Mouse (Mus musculus) heart, embryonic 12.5 days (tissue): Measurements from ENCODE around the gene Supt5. TPM values are rescaled to one million over a fixed set of nuclear protein-coding genes. Genes with fewer than 3 reads are reported as not detected.
A peak's percentile ranks its signal among the peaks of the same experiment; 100 is the strongest.

Source experiments
- ATAC-seq: fragments of 200-750 bp; cut with Nextera tagmentation; 2 replicates; pipeline ENCODE4 v1.8.0; 2017; ENCODE audit warnings: moderate TSS enrichment, moderate library complexity; ENCODE audit not compliant: insufficient number of reproducible peaks, low FRiP score
- H3K27ac ChIP-seq: fragments of 300-500 bp; sonication (generic); 2 replicates; pipeline ENCODE4 v1.5.1; 2016; ENCODE audit warnings: mild to moderate bottlenecking, moderate library complexity; ENCODE audit not compliant: poor library complexity, severe bottlenecking
- H3K27me3 ChIP-seq: fragments of 300-500 bp; sonication (generic); replicated peaks from 2 replicates; pipeline ENCODE4 v1.6.1; 2016; ENCODE audit warnings: mild to moderate bottlenecking, moderate library complexity
- H3K36me3 ChIP-seq: fragments of 300-500 bp; sonication (generic); 2 replicates; pipeline ENCODE4 v1.6.1; 2016; ENCODE audit warnings: mild to moderate bottlenecking, moderate library complexity
- H3K4me1 ChIP-seq: fragments of 300-500 bp; sonication (generic); replicated peaks from 2 replicates; pipeline ENCODE4 v1.6.1; 2016; ENCODE audit warnings: mild to moderate bottlenecking
- H3K4me2 ChIP-seq: fragments of 300-500 bp; sonication (generic); 2 replicates; pipeline ENCODE4 v1.6.1; 2016; ENCODE audit warnings: mild to moderate bottlenecking, moderate library complexity
- H3K4me3 ChIP-seq: fragments of 300-500 bp; sonication (generic); 2 replicates; pipeline ENCODE4 v1.5.1; 2016; ENCODE audit warnings: mild to moderate bottlenecking
- H3K9ac ChIP-seq: fragments of 300-500 bp; sonication (generic); 2 replicates; pipeline ENCODE4 v1.6.1; 2016; ENCODE audit warnings: mild to moderate bottlenecking, moderate library complexity
- H3K9me3 ChIP-seq: fragments of 300-500 bp; sonication (generic); replicated peaks from 2 replicates; pipeline ENCODE4 v1.6.1; 2016; ENCODE audit warnings: mild to moderate bottlenecking, moderate library complexity
- whole genome bisulfite sequencing: fragments of 180-500 bp; shearing (Covaris S2); methylation state at CpG from one replicate; pipeline ENCODE4 v1.1.7; 2016; 5-methylcytosine and 5-hydroxymethylcytosine counted together
- polyA plus RNA-seq: library from polyadenylated mRNA; unstranded; fragments of >200 nt; fragmentation: Nextera tagmentation; extraction: Ambion mirVana; gene quantifications from 2 replicates; pipeline ENCODE4 v1.2.1, GENCODE M21; 2016

Supt5 gene
- polyA plus RNA-seq, 1 experiment from 2014 or later, result 73.4 TPM

DNA sequence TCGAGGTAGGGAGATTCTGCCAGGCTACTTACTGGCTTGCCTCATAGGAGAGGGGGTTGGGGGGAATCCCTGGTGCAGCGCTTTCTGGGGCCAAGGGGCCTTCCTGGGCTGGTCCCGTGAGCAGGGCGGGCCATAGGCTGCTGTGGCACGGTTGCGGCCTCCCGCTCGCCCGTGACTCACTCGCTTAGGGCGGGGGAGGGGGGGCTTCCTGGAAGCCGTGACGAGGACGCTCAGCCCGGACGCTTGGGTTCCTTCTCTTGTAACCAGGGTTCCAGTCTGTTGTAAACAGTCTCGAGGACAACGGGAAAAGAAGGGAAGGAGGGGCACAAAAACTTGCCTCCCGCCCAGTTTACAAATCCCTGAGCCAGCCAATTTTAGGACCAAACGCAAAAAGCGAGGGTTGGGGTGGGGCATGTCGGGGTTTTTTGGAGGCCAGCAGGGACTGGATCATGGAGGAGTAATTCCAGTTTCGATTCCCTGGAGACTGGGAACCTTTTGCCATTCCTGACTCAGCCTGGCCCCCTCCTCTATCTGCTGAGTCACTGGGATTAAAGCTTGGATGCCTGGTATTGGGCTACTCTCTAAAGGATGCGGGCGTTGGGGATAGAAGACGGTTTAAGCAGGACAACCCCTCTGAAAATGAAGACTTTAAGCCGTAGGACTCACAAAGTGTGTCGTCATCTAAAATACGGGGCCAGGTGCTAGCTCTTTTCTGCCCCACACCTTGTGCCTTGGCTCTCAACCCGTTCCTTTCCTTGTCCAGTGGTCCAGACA lies 42.7 kb upstream of the Supt5 start:
- peak overlapping the region; percentile 78 for H3K9ac ChIP-seq
- 3% methylated on average over 30 of the region's 30 CpGs for WGBS
- H3K4me3 ChIP-seq, result peak overlapping the region; percentile 40
- ATAC-seq, result peak; percentile 58
- H3K27ac ChIP-seq, result peak overlapping the region; percentile 100
- peak overlapping the region; percentile 76 for H3K4me2 ChIP-seq
- peaks cover 17% of the 10 kb centered on the region for H3K36me3 ChIP-seq
- H3K27me3 ChIP-seq, result no peaks in the 10 kb centered on the region
- H3K9me3 ChIP-seq, result no peaks in the 10 kb centered on the region
- H3K4me1 ChIP-seq, result peaks cover 64% of the 10 kb centered on the region

DNA sequence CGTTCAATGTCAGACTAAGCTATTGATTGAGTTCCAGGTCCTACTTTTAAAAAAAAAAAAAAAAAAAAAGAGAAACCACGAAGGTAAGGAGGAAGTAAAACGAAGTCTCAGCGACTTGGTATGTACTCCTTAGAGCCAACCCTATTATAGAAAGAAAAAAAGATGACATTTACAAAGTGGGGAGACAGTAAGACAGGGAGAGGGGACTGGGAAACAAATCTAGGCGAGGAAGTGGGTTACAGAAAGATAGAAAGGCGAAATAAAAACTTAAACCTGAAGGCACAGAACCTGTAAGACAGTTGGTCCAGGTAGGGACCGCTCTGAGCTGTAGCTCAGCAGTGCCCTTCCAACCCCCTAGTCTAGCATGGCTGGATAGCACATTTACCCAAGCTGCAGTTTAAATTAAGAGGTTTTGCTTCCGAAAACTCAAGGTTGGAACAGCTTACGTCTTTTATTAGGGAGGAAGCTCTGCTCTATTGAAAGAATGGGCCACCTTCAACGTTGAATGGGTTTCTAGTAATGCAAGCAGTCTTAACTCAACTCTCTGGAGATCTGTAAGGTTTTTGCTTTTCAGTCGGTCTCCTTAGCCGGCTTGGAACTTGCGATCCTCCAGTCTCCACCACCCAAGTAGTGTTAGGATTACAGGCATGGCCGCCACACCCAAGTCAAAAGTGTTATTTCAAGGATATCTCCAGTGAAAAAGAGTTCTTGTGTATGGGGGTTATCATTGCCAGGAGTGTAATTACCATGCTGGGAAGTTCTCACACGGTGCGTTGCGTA lies 41.9 kb upstream of the Supt5 start, which contains the start of gene Zfp36:
TSS of gene Zfp36 (minus strand) at position 17 of the 780 bp plus-strand sequence.
- WGBS, result 43% methylated on average over 17 of the region's 17 CpGs
- Histone ChIP-seq H3K27ac (peak within 1 kb of the TSS; percentile 100), H3K36me3 (peaks cover 9% of the 10 kb centered on the region), H3K4me2 (peak within 1 kb of the TSS; percentile 93), H3K9ac (peak within 1 kb of the TSS; percentile 93), H3K4me3 (peak within 1 kb of the TSS; percentile 72), H3K9me3 (no peaks in the 10 kb centered on the region), H3K4me1 (peaks cover 68% of the 10 kb centered on the region), H3K27me3 (no peaks in the 10 kb centered on the region)
- ATAC-seq, result no peak

DNA sequence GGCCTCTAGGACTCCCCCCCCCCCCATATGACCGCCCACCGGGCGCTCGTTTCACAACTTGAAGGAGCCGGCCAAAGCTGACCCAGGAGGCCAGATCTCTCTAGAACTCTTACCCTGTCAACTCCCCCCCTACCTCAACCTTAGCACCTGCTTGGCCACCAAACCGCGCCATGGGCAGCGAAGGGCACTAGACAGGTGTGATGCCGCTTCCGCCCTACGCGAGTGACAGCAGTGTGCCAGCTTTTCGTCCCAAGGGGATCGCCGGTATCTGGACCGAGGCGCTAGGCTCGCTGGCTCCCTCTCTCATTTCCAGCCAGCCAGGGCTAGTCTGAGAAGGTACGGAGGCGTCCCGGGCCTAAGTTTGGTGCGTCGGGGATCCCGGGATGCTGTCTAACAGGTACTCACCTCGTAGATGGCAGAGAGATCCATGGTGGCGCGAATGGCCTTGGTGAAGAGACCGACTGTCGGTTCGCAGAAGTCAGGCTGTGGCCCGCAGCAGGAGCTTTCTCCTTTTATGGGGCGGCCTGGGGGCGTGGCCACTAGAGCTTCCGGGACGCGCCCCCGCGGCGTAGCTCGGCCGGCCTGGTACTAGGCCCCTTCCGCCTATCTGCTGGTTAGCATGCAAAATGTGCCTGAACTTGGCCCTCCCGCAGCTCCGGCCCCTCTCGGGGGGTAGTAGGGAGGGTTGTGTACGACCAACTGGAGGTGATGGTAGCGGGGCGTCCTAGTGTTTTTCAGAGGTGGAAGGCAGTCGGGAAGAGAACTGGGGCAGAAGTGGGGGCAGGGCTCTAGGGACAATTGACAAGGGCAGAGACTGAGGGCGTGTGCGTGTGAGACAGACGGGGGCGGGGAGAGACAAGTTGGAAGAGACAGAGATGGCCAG lies 40.5 kb upstream of the Supt5 start:
- Histone ChIP-seq H3K27ac (peak overlapping the region; percentile 96), H3K9me3 (no peaks in the 10 kb centered on the region), H3K4me3 (peak overlapping the region; percentile 72), H3K4me2 (peak overlapping the region; percentile 93), H3K36me3 (peaks cover 6% of the 10 kb centered on the region), H3K9ac (peak overlapping the region; percentile 93), H3K4me1 (peaks cover 74% of the 10 kb centered on the region), H3K27me3 (no peaks in the 10 kb centered on the region)
- WGBS, result under 1% methylated on average over 53 of the region's 53 CpGs
- ATAC-seq, result peak; percentile 76

DNA sequence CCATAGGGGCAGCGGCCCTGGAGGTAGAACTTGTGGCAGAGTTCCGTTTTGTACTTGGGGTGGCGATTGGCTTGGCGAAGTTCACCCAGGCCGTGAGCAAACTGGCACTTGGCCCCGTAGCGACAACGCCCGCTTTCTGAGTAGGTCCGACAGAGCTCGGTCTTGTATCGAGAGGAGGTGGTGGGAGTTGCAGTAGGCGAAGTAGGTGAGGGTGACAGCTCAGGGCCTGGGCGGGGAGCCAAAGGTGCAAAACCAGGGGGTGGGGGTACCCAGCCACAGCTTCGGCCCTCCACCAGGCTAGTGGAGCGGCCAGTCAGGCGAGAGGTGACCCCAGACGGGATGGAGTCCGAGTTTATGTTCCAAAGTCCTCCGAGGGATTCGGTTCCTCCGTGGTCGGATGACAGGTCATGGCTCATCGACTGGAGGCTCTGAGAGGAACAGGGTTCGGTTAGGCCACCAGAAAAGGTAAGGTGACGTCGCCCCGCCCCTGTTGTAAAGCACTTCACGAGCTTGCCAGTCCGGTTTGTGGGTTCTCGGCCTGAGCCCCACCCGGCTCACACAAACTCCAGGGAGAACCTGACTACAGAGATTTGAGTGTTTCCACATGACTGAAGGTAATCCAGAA lies 39.6 kb upstream of the Supt5 start:
- Histone ChIP-seq H3K4me2 (peak overlapping the region; percentile 93), H3K9ac (peak overlapping the region; percentile 93), H3K27me3 (no peaks in the 10 kb centered on the region), H3K4me3 (peak overlapping the region; percentile 72), H3K9me3 (no peaks in the 10 kb centered on the region), H3K27ac (peak overlapping the region; percentile 96), H3K36me3 (peaks cover 6% of the 10 kb centered on the region), H3K4me1 (peaks cover 69% of the 10 kb centered on the region)
- no peak for ATAC-seq
- 27% methylated on average over 32 of the region's 32 CpGs for WGBS

DNA sequence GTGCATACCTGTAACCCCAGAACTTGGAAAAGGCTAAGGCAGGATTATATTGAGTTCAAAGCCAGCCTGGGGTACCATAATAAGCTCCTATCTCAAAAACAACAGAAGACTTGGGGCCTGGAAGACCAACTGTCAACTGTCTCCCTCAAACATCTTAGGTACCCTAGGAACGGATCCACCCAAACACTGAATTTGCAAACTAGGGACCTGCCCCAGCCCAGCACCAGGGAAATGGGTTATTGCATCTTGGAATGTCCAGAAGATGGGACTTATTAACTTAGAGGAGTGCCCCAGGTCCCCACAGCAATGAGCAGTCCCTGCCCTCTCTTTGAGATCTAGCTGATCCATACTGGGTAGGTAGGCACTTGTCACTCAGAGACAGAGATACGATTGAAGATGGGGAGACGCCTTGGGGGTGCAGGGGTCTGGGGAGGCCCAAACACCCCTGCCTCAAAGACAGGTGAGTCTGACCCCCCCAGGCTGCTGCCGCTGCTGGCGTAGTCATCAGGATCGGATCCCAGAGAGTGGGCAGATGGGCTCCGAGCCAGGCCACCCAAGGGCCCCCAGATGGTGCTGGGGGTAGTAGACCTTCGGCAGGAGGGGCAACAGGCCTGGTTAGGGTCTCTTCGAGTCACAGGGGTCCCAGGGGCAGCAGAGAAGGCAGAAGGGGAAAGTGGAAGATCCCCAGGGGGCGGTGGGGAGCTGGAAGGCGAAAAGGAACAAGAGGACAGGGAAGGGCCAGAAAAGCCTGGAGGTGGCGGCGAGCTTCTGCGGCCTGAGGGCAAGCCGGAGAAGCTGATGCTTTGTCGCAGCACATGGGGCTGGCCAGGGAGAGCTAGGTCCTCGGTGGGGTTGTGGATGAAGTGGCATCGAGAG lies 38.9 kb upstream of the Supt5 start:
- no peaks in the 10 kb centered on the region for H3K9me3 ChIP-seq
- WGBS, result 65% methylated on average over 18 of the region's 18 CpGs
- peak overlapping the region; percentile 93 for H3K4me2 ChIP-seq
- no peak for ATAC-seq
- H3K27me3 ChIP-seq, result no peaks in the 10 kb centered on the region
- H3K4me3 ChIP-seq, result peak overlapping the region; percentile 72
- H3K4me1 ChIP-seq, result peaks cover 61% of the 10 kb centered on the region
- H3K27ac ChIP-seq, result peak overlapping the region; percentile 96
- peak overlapping the region; percentile 93 for H3K9ac ChIP-seq
- H3K36me3 ChIP-seq, result peaks cover 6% of the 10 kb centered on the region

DNA sequence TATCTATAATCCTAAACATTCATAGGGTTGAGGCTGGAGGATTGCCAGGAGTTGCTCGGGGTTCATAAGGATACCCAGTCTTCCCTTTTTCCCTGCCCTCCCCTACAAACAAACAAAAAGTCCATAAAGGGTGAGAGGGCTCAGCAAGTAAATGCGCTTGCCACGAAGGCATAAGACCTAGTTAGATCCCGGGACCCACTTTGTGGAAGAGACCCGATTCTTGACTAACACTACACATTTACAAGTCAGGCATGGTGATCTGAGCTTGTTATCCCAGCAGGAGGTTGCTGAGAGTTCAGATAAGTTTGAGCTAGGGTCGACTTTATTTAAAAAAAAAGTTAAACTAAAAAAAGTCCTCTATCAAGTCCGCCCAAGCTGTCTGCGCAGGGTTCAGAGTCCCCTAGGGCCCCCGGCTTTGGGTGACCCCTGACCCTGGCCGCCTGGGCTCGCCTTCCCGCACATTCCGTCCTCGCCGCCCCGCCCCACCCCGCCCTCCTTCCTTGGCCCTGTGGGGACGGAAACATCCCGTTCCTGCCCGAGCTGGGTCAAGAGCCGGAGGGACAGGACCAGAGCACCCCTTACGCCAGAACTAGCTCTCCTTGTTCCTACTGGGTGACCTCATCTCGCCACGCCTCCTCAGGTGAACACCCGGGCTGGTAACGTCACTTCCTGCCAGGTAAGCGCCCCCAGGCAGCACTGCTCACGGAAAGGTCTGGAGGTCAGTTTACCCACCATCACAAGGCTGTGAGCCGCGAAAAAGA lies 37.6 kb upstream of the Supt5 start:
- H3K4me2 ChIP-seq, result peak overlapping the region; percentile 81
- H3K4me3 ChIP-seq, result peak overlapping the region; percentile 48
- peak overlapping the region; percentile 100 for H3K27ac ChIP-seq
- H3K9ac ChIP-seq, result peak overlapping the region; percentile 87
- H3K36me3 ChIP-seq, result peaks cover 6% of the 10 kb centered on the region
- peaks cover 50% of the 10 kb centered on the region for H3K4me1 ChIP-seq
- H3K9me3 ChIP-seq, result no peaks in the 10 kb centered on the region
- H3K27me3 ChIP-seq, result no peaks in the 10 kb centered on the region
- no peak for ATAC-seq
- 3% methylated on average over 30 of the region's 30 CpGs for WGBS

DNA sequence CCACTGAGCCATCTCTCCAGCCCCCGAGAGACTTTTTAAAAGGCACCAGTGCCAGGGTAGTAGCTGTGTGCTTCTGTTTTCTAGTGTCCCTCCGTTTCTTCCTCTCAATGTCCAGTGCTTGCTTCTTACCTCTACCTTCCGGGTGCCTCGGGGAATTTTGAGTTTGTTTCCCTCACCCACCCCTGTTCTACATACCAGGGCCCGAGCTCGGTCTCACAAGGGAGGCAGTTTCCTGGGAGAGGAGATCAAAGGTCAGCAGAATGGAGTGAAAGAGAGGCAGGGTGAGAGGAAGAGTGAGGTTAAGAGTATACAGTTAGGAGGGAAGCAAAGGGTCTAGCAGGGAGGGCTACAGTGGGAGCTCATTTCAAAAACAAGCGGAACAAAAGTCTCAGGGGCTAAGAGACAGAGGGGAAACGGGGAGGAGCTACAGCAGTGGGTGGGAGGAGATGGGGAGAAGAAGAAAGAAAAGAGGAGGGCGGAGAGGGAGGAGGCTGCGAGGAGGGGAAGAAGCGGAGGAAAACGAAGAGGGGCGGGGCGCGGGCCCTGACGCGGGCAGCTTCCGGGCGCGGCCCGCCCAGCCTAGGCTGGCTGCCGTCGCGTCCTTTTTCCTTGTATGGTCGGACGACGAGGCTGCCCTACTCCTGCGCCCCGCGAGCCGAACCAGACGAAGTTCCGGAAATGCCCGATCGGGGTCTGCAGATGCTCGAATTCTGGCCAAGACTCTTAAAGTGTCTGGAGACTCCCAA lies 36.8 kb upstream of the Supt5 start:
- 1% methylated on average over 35 of the region's 36 CpGs for WGBS
- H3K4me1 ChIP-seq, result peaks cover 49% of the 10 kb centered on the region
- H3K27me3 ChIP-seq, result no peaks in the 10 kb centered on the region
- no peaks in the 10 kb centered on the region for H3K9me3 ChIP-seq
- H3K4me3 ChIP-seq, result peak overlapping the region; percentile 48
- H3K9ac ChIP-seq, result peak overlapping the region; percentile 87
- peak; percentile 66 for ATAC-seq
- H3K27ac ChIP-seq, result peak overlapping the region; percentile 100
- peaks cover 6% of the 10 kb centered on the region for H3K36me3 ChIP-seq
- H3K4me2 ChIP-seq, result peak overlapping the region; percentile 81

DNA sequence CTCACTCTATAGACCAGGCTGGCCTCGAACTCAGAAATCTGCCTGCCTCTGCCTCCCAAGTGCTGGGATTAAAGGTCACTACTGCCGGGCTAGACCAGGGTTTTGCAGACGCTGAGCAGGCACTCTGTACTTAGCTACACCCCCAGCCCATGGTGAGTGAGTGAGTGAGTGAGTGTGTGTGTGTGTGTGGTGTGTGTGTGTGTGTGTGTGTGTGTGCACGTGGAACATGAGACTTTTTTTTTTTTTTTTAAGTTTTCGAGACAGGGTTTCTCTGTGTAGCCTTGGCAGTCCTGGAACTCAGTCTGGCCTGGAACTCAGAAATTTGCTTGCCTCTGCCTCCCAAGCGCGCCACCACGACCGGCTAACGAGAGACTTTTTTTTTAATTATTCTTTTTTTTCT lies 36.1 kb upstream of the Supt5 start:
- Histone ChIP-seq H3K27me3 (no peaks in the 10 kb centered on the region), H3K9me3 (no peaks in the 10 kb centered on the region), H3K4me2 (peak overlapping the region; percentile 81), H3K4me1 (peaks cover 53% of the 10 kb centered on the region), H3K9ac (0 out of 2 replicates have a peak overlapping the region, but pooled peaks have one; percentile 87), H3K27ac (peak overlapping the region; percentile 100), H3K36me3 (peaks cover 13% of the 10 kb centered on the region), H3K4me3 (peak overlapping the region; percentile 48; the same call in 1 of the 2 replicates)
- no peak for ATAC-seq
- 77% methylated on average over 10 of the region's 10 CpGs for WGBS
